Mouse (Mus musculus) A20 (cell line): Measurements from ENCODE around the gene Grik4.

Source experiments
- DNase-seq: peaks from one replicate; pipeline ENCODE4 v3.0.0-alpha.2; 2011; ENCODE audit warnings: low read depth, low spot score

Gene Grik4

DNA sequence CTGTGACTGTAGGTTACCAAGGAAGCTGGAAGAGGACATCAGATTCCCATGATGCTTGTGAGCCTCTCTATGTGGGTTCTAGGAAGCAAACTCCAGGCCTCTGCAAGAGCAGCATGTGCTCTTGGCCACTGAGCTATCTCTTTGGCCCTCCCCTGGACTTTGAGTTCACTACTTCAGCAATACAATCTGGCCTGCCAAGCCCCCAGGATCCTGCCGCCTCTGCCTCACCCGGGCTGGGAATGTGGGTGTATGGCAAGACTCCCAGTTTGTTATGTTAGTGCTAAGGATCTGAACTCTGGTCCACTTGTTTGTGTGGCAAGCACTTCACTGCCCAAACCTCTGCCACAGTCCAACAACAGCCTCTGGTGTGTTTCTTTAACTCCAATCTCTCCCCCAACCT lies 193.1 kb downstream of the Grik4 start:
- no peak for DNase-seq

DNA sequence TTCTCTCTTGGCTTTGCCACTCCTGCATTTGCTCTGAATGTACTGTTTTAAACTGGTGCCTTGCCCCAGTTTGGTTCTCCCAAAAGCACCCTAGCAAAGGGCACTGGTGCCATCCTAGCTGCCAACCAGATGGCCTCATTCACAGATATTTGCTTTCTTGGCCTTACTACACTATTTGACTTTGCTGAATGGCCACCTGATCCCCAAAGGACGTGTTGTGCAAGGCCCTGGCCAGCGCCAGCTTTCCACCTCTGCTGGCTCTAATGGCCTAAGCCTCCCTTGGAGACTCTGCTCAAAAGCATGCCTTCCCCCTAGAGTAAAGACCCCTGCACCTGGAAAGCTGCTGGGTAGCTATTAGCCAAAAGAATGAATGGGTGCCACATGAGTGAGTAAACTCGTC lies 194.1 kb downstream of the Grik4 start:
- no peak for DNase-seq

DNA sequence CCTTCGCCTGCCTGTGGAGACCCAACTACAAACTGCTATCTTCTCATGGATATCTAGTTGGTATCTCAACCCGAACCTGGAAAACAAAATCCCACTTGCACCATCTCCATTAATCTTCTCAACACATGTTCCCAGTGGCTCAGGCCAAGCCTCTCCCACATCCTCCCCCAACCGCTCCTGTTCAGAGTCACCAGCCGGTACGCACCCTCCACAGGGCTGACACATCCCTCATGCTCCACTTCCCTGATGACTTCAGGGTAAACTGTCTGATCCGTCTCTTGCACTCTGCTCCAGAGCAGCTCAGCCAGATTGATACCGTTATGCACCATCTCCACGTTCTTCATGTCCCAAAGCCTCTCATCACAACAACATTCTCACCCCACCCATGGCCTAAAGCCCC lies 198.3 kb downstream of the Grik4 start:
- no peak for DNase-seq

DNA sequence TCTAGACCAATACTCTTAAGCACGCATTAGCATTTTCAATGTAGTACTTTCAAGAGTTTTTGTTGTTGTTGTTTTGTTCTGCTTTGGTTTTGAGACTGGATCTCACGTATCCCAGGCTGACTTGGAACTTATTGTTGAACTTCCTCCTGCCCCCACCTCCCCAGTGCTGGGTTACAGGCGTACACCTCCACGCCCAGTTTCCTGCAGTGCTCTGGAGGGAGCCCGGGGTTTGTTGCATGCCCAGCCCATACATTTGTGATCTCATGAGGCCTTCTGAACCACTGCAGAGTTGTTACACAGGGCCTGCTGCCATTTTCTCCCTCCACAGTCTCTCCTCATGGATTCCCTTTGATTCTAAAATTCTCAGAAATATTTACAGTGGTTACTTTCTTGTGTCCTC lies 201.9 kb downstream of the Grik4 start:
- DNase-seq, result no peak

DNA sequence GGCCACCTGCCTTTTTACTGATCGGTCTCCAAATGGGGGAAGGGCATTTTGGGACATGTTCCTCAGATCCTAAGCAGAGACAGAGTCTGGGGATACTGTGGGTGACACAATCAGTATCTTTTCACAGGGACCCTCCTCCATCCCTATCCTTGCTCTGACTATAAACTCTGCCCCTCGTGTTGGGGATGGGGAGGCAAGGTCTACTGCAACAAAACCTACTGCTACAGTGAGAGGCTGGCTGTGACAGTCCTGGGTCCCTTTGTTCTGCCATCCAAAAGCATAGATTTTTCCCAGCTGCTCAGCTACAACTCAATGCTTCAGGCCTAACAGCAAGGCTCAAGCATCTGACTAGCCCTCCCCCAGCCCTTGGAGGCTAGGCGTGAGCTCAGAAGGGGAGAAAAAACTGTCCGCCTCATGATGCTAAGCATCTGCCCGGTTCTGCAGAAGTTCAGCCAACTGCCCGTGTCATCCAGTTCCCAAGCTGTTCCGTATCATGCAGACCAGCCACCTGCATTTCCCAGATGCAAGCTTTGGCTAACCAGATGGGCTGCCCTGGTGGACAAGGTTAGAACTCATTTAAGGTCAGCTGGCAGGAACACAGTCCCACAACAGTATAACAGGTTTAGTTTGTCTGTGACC lies 207.5 kb downstream of the Grik4 start:
- no peak for DNase-seq

DNA sequence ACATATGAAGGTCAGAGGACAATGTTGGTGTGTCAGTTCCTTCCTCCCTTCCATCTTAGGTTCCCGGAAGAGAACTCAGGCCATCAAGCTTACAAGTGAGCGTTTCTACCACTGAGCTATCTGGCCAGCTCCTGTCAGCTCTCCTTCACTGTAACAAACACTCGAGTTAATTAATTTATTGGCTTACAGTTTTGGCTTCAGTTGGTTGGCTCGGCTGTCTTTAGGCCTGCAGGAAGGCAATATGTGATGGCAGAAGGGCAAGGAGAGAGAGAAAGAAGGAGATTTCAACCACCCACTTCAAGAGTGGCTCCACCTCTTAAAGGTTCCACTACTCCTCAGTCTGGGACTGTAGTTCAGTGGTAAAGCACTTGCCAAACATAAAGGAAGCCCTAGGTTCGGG lies 209.2 kb downstream of the Grik4 start:
- no peak for DNase-seq

DNA sequence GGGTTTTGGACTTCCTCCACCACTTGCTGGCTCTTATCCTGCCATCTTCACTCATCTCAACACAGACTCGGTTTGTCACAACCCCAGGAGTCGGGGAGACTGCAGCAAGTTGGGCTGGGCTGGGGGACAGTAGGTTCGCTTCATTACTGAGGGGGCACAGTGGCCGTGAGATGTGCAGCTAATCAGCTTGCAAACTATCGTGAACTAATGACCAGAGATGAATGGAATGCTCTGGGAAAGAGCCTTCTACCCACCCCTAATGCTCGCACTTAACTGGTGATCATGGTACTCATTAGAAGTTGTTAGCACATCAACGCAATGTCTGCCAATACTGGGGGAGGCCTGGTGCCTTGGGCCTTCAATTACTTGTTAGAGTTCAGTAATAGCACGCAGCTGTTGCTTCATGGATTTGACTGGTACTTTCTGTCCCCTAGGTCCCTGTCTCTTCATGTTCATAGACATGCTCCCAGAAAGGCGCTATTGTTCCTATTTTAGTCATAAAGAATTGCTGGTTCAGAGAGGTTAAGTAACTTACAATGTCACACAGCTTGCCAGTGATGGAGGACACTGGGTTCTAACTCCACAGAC lies 211.5 kb downstream of the Grik4 start:
- no peak for DNase-seq

DNA sequence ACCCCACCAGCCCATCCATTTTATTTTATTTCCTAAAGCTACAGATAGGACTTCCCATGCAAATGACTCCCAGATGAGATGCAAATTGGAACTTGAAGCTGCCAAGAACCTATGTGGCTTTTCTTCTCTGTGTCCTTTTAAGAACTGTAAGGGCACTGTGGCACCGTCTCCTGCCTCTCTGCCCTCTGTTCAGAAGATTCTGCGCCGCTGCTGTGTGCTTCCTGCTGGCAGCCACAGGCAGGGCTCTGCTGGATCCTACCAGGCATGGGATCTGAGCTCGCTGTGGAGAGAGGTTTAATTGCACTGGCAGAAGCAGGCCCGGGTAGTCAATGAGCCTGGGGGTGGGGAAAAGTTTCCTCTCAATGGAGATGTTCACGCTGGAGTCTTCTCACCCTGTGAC lies 215.8 kb downstream of the Grik4 start:
- DNase-seq, result no peak

DNA sequence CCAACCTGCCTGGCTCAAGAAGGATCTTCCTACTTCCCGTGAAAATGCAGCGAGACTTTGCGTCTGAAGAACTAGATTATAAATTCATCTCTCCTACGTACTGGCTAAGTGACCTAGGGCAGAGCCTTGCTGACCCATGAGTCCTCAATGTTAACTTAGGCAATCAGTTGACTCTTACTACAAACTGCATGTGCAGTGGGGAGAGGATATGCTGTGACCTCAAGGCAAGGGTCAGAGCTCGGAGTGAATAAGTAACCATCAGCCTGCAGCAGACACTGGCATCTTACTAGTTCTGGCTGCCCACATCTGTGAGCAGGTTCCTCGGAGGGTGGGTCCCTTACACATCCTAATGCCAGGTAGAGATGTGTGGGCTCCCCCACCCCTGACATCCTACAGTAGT lies 216.6 kb downstream of the Grik4 start:
- DNase-seq, result no peak

DNA sequence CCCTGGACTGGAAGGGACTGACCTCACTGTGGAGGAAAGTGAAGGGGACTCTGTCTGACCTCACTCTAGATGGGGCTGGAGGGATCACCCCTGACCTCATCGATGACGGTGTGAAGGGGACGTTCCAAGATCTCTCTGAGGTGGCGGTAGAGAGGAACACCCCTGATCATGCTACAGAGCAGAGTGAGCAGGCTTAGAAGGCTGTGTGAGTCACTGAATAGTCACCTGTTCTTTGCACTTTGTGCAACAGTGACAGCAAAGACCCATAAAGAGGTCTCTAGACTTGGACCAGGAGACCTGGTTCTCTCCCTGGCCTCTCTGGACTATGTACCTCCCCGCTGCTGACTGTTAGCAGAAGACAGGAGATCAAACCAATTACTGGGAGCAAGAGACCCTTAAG lies 217.1 kb downstream of the Grik4 start:
- no peak for DNase-seq

DNA sequence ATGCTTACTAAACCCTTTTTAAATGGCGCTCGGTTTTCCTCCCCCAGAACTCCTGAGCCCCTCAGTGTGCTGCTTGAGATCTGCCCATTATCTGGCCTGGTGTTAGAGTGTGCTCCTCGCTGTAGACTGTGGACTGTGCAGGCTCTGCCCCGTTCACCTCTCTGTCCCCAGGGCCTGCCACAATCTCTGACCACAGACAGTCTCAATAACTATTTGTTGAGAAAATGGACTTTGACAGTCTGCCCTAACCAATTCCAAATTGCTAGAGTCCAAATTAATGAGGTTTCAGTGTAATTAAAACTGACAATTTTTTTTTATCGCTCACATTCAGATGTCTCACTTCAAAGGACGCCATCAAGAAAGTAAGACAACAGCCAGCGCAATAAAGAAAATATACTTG lies 220.2 kb downstream of the Grik4 start:
- DNase-seq, result no peak

DNA sequence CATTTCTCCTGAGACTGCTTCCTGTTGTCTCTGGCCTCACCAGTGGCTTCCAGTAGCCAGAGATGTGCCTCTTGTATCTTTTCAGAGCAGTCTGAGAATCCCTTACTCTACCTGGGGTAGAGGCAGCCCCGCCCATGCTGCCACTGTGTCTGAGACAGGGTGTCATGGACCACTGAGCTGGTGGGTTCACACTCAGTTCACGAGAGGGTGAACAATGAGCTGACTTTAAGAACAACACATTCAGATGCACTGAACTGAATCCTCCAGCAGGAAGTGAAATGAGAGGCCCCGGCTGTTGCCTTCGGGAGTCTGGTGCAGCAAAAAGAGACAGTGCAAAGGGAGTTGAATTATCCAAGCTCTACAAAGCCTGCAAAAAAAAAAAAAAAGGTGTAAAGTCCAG lies 221.8 kb downstream of the Grik4 start:
- peak; percentile 68 for DNase-seq

DNA sequence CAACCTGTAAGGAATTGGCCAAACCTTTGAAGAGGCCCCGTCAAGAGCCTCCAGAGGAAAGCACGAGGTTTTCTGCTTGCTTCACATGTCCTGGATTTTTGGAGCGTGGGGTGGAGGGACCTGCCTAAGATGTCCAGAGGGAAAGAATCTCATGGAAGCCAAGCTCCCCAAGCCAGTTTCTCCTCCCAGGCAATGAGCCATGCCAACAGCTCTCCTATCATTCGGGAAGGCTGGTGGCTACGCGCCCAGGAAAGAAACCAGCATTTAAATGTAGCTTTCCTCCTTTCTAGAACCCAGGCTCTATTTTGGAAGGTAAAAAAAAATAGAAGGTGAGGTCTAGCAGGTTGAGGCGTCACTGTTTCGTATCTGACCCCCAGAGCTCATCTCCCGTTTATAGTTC lies 222.6 kb downstream of the Grik4 start:
- no peak for DNase-seq

DNA sequence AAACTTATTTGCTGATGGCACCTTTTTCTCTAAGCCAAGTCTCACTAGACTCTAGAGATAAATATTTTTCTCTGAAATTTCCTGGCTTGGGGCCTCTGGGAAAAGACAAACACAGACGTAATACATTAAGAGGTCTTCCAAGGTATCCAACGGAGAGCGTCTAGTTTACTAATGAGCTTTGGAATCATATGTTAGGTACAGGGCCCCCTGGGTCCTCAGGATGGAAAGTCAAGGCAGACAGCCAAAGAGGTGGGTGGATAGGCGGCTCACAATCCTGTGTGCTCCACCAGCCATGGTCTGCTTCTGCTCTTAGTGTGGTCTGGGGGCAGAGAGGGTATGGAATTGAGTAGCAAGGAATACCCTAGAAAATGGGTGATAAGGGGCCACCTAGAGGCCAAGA lies 223.1 kb downstream of the Grik4 start:
- DNase-seq, result no peak

DNA sequence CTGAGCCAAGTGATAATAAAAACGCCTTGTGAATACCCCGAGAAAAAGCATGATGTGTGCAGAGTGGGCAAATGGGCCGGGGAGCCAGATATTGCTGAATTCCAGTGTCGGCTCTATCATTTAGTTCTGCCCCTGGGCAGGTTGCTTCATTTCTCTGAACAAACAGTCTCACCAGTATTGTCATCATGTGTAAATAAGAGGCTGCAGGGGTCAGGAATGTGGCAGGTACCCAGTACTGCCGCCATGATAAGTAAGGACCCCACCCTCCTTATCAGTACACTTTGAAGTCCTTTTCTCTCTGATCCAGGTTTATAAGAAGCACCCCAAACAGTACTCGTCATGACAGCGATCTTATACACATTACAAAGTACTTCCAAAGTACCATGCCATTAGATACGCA lies 230.4 kb downstream of the Grik4 start:
- DNase-seq, result no peak

DNA sequence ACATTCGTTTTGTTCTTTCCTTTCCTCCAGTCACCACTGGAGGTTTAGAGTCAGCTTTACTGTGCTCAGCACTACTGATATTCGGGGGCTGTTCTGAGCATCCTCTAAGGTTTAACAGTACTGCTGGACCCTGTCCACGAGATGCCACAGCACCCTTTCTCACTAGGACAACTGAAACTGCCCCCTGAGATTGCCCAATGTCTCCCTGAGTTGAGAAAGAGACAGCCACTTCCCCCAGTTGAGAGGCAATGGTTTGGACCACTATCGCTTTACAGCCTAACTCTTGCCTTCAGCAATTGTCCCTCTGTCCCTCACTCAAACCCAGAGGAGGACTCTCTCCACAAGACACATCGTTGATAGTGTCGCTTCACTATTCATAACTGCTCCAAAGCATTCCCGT lies 238.4 kb downstream of the Grik4 start:
- no peak for DNase-seq

DNA sequence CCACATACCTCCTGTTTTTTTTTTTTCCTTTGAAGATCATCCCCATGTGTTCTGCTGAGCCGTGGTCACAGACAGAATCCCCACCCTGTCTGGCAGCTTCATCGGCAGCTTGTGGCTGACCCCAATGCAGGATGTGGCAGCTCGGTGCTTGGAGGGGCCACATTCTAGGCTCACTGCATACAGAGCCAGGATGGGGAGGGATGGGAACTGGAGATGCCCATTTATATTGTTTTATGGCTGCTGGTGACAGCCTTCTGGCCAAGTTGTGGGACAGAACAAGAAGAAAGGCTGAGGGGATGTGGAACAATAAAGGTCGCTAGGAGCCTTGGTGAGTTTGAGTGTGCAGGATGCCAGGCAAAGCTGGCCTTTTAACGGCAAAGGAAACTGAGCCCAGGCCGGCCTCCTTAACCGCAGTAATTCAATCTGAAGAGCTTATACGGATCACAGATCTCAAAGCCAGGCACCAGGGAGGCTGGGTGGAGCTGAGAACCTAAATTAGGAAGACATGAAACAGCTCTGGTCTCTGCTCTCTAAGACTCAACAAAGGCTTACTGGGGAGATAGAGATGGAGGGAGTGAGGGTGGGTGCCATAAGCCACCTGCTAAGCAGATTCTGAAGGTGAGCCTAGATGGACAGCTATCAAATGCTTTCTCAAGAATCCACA lies 241.0 kb downstream of the Grik4 start:
- DNase-seq, result no peak

DNA sequence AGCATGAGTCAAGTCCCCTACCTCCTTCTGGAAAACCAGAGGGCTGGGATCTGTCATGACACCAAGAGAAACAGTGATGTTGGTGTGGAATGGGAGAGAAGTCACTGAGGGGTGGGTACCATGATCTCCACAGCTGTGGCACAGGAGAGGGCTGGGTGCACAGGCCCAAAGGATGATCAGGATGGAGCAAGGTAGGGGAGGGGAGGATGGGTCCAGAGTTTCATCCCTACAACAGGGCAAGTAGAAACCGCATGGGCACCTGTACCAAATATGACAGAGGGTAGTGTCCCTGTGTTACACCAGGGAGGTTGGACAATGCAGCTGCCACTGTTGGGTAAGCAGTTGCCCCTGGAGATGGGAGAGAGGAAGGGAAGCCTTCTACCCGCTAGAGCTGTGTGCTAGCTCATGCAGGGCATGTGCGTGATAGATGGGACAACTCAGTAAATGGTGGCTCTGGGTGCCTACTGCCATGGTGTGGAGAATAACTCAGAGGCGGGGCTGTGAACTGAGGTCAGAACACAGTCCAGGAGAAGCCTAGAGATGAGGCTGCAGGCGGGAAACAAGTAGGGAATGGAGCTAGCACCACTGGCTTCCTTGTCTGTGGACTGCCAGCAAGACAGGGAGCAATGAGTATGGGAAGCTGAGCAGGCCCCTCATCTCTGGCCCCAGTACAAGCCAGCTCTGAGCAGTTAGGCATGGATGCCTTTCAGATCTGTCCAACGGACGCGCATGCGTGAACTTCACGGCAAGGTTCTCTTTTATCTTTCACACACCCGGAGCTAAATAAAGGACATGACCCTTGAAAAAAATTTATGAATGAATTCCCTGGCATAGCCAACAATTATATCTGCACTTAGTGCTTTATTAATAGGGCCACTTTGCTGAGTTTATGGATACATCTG lies 241.8 kb downstream of the Grik4 start:
- no peak for DNase-seq

DNA sequence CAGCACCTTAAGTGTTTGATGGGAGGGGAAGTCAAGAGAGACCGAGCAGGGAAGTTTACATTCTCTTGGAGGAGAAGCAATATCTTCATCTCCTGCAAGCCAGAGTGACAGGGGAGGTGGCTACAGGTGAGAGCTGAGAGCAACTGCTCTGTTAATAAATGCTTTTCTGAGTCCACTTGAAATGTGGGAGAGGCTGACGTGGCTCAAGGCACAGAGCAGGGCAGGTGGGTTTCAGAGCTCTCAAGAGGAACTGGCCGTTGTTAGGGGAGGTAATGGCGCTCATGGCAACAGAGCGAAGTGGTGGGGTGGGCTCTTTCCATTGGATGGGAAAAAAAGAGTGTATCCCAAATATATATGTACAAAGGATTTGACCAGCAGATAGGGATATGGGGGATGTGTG lies 242.6 kb downstream of the Grik4 start:
- DNase-seq, result no peak

DNA sequence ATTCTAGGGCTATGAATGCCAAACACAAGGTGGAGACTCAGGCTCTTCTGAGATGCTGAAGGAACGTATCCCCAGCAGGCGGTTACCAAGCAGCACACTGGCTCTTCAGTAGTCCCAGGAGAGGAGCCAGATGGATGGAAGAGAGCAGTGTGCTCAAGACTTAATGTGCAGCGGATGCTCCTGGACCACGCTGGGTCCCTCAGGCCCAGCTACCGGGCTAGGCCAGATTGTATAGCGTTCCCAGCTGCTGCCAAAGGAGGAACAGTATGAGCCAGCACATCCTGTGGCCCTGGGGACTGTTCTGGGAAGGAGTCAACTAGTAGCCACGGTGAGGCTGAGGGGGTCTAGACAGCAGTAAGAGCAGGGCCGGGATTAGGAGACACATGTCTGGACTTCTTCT lies 251.3 kb downstream of the Grik4 start:
- no peak for DNase-seq

DNA sequence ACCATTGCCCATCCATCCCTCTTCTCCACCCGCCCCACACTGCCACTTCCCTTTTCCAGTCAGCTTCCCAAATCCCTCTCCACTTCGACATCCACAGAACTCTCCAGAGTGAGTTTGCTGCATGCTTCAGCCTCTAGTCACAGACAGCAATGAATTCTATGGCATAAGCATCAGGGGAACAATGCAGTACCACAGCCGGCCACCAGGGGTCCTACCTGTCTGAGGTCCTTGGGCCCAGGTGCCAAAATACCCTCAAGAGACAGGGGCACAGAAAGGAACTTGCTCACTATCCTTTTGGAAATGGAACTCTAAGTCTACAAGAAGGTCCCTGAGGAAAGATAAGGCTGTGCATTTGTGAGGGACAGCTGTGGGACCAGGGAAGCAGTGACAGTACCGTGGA lies 256.1 kb downstream of the Grik4 start:
- DNase-seq, result peak; percentile 55

DNA sequence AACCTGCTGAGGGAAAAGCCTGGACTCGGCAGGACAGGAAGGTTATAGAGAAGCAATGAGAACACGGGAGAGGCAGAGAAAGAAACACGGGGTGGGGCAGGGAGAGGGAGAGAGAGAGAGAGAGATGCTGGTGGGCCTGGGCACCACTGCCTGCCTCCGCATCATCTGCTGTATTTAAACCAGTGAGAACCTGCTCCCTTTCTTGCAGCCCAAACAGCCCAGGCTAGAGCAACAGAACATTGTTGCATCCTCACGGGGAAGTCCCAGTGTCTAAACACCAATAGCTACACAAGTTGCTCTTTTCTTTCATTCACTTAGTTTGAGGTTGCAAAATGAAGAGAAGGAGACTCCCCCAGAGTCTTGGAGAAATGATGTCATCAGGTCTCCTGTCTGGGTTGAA lies 258.2 kb downstream of the Grik4 start:
- no peak for DNase-seq

DNA sequence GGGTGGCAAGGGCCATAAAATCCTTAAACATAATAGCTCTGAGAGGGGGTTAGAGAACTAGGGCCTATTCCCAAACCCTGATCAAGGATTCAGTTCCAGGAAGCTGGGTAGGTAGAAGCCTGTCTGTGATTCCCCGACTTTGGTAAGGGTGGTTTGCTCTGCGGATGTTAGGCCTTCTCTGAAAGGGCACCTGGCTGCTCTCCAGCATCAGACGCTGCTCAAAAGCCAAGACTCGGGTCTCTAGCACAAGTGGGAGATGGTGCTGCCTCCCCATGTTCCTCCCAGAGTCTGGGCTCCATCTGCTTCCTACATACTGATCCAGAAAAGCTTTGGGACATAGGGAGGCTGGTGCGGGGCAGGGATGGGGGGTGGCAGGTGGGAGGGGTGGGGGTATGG lies 270.3 kb downstream of the Grik4 start:
- DNase-seq, result no peak
